Mouse (Mus musculus): ENCODE measurements around the gene Tmem125. TPM values are rescaled to one million over a fixed set of nuclear protein-coding genes. Genes with fewer than 3 reads are reported as not detected.

Tmem125 gene
- polyA plus RNA-seq, 1 experiment from 2014 or later: not detected

DNA sequence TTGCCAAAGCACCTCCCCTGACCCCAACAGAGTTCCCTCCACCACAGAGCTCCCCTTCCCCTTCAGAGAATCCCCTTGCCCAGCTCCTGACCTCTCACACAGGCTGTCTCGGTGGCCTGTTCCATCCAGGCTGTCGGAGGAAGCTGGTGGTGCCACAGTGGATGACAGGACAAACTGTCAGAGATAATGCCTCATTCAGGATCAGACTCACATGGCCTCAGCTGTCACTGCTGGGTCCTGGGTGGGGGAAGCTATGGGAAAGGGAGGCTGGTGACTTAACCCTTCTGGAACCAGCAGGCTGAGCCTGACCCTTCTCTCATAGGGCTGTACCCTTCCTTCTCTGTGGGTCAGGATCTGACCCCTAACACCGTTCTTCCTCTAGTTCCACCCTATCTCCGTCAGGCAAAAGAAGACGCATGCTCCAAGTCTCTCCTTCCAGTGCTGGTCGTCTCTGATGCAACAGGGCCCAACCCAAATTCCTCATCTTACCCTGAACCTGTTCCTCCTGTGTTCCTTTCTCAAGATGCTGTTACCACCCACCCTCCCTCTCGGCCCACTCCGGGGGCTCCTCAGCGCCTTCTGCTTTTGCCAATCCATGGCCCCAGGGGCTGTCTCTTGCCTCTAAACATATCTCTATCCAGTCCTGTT is 1.2 kb downstream of the Tmem125 start:
- H3K36me3 ChIP-seq (ENCODE audit: control insufficient read depth, insufficient read depth): no peaks in the 10 kb centered on the region
- WGBS: 68% methylated on average over 9 of the region's 9 CpGs
- no peaks in the 10 kb centered on the region for H3K27me3 ChIP-seq (replicated peaks; ENCODE audit: control insufficient read depth, insufficient read depth, low read length)
- peaks cover 6% of the 10 kb centered on the region for H3K4me1 ChIP-seq (replicated peaks; ENCODE audit: control insufficient read depth, insufficient read depth, low read length)
- H3K9me3 ChIP-seq (ENCODE audit: control insufficient read depth, low read length): no peaks in the 10 kb centered on the region
- H3K4me3 ChIP-seq (replicated peaks; ENCODE audit: low read length): no peak overlapping the region
- H3K4me2 ChIP-seq (ENCODE audit: low read length): no peak overlapping the region
- no peak overlapping the region for H3K9ac ChIP-seq (replicated peaks; ENCODE audit: low read depth, low read length)
- no peak overlapping the region for H3K27ac ChIP-seq (ENCODE audit: low read length)
- ATAC-seq: no peak

DNA sequence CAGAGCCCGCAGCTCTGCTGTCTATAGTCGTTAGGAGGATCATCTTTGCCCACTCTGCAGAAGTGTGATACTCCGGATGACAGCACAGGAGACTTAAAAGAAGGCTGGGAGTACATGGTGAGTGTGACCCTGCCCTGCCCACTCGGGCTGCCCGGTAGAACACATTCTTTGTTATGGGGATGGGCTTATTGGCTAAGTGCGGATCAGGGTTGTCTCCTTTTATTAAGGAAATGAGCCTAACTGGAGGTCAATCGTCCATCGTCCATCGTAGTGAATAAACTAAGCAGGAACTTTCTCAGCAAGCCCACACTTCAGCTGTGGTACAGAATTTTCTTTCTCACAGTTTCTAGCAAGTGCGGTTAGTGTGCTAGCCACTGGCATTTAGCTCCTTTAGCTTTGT is 3.9 kb downstream of the Tmem125 start:
- Histone ChIP-seq H3K4me1 (replicated peaks; ENCODE audit: control insufficient read depth, insufficient read depth, low read length) (peaks cover 6% of the 10 kb centered on the region), H3K9ac (replicated peaks; ENCODE audit: low read depth, low read length) (no peak overlapping the region), H3K9me3 (ENCODE audit: control insufficient read depth, low read length) (no peaks in the 10 kb centered on the region), H3K27me3 (replicated peaks; ENCODE audit: control insufficient read depth, insufficient read depth, low read length) (no peaks in the 10 kb centered on the region), H3K4me2 (ENCODE audit: low read length) (no peak overlapping the region), H3K4me3 (replicated peaks; ENCODE audit: low read length) (no peak overlapping the region), H3K36me3 (ENCODE audit: control insufficient read depth, insufficient read depth) (no peaks in the 10 kb centered on the region), H3K27ac (ENCODE audit: low read length) (no peak overlapping the region)
- no peak for ATAC-seq
- 11% methylated on average over 10 of the region's 10 CpGs for WGBS

DNA sequence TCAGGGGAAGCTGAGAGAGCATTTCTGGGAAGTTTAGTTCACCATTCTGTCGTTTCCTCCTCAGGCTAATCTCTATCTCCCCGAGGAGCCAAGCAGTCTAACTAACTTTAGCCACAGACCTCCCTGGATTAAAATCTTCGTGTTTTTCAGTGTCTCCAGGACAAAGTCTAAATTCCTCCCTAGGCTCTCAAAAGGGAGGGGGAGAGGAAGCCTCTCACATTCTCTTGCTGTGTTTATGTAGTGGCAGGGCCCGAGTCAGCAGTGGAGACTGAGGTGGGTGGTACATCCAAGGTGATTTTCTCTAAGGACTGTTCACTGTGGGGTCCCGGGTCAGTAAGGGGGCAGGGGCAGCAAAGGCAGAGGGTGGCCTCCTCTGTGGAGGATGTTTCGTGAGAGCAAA is 6.0 kb downstream of the Tmem125 start:
- Histone ChIP-seq H3K9me3 (ENCODE audit: control insufficient read depth, low read length) (no peaks in the 10 kb centered on the region), H3K4me1 (replicated peaks; ENCODE audit: control insufficient read depth, insufficient read depth, low read length) (no peaks in the 10 kb centered on the region), H3K36me3 (ENCODE audit: control insufficient read depth, insufficient read depth) (no peaks in the 10 kb centered on the region), H3K27ac (ENCODE audit: low read length) (no peak overlapping the region), H3K4me2 (ENCODE audit: low read length) (no peak overlapping the region), H3K4me3 (replicated peaks; ENCODE audit: low read length) (no peak overlapping the region), H3K9ac (replicated peaks; ENCODE audit: low read depth, low read length) (no peak overlapping the region), H3K27me3 (replicated peaks; ENCODE audit: control insufficient read depth, insufficient read depth, low read length) (no peaks in the 10 kb centered on the region)
- WGBS: 48% methylated on average over 6 of the region's 6 CpGs
- ATAC-seq: no peak

DNA sequence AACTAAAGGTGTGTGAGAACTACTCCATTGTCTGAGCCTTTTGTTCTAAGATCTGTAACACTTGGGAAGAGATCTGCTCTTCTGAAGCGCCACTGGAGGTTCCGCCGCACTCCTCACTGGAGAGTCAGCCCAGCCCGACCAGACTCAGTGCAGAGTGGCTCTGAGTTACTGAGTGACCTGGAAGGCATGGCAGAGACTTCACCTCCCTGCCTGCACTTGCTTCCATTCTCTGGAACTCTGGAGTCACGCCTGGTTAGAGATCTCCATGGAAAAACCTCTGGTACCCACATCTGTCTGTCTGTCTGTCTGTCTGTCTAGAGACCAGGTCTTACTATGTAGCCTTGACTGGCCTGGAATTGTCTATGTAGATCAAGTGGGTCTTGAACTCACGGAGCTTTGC is 8.2 kb downstream of the Tmem125 start:
- Histone ChIP-seq H3K36me3 (ENCODE audit: control insufficient read depth, insufficient read depth) (no peaks in the 10 kb centered on the region), H3K4me3 (replicated peaks; ENCODE audit: low read length) (no peak overlapping the region), H3K9ac (replicated peaks; ENCODE audit: low read depth, low read length) (no peak overlapping the region), H3K27ac (ENCODE audit: low read length) (no peak overlapping the region), H3K27me3 (replicated peaks; ENCODE audit: control insufficient read depth, insufficient read depth, low read length) (no peaks in the 10 kb centered on the region), H3K4me1 (replicated peaks; ENCODE audit: control insufficient read depth, insufficient read depth, low read length) (no peaks in the 10 kb centered on the region), H3K4me2 (ENCODE audit: low read length) (no peak overlapping the region), H3K9me3 (ENCODE audit: control insufficient read depth, low read length) (no peaks in the 10 kb centered on the region)
- 84% methylated on average over 6 of the region's 6 CpGs for WGBS
- ATAC-seq: no peak

DNA sequence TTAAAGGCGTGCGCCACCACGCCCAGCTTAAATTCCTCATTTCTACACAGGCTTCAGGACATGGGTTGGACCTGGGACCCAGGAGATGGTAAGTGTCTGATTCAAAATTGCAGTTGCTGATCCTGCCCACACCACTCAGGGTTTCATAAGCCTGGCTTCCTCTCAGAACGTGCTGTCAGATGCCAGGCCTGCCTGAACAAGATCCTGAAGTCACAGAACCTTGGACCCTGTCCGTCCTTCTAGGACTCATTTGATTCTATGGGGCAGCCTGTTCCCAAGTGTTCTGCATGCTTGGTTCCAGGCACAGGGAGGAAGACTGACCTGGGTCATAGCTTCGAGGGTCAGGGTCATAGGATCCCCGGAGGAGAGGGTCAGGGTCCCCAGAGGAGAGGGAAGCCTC is 10.2 kb downstream of the Tmem125 start:
- Histone ChIP-seq H3K4me3 (replicated peaks; ENCODE audit: low read length) (no peak overlapping the region), H3K9ac (replicated peaks; ENCODE audit: low read depth, low read length) (no peak overlapping the region)
- 89% methylated on average over 7 of the region's 7 CpGs for WGBS

DNA sequence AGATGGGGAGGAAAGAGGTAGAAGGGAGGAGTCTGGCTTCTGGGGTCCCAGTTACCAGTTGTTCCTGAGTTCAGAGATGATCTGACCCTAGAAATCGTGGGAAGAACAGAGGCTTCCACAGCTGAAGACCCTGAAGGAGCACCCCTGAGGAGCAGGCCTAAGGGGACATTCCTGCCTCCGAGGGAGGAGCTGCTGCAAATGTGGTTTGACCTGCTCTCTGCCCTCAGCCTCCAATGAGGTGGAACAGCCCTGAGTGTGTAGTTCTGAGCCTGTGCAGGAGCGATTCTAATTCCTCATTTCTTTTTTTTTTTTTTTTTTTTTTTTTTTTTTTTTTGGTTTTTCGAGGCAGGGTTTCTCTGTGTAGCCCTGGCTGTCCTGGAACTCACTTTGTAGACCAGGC is 10.7 kb downstream of the Tmem125 start:
- no peak for ATAC-seq
- 71% methylated on average over 3 of the region's 4 CpGs for WGBS

More for the DNA sequence above, 10.2 kb downstream of the Tmem125 start:
- Histone ChIP-seq H3K9me3 (ENCODE audit: control insufficient read depth, low read length) (no peaks in the 10 kb centered on the region), H3K4me2 (ENCODE audit: low read length) (no peak overlapping the region), H3K27me3 (replicated peaks; ENCODE audit: control insufficient read depth, insufficient read depth, low read length) (no peaks in the 10 kb centered on the region), H3K27ac (ENCODE audit: low read length) (no peak overlapping the region), H3K36me3 (ENCODE audit: control insufficient read depth, insufficient read depth) (no peaks in the 10 kb centered on the region), H3K4me1 (replicated peaks; ENCODE audit: control insufficient read depth, insufficient read depth, low read length) (no peaks in the 10 kb centered on the region)
- no peak for ATAC-seq

DNA sequence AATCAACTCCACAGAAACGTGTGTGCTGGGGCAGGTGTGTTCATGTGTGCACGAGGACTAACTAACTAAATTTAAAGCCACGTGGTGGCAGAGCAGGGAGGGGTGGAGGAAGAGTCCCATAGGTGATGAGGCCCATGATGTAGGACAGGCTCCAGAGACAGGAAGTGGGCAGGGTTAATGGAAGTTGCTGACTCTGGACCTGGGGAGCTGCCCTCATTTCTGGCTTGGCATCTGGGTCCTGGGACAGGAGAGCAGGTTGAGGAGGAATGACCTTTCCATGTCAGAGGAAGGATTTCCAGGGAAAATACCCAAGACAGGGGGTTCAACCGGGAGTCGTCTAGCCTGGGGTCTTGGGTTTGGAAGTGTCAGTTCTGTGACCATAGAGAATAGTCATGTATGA is 11.2 kb downstream of the Tmem125 start:
- no peaks in the 10 kb centered on the region for H3K27me3 ChIP-seq (replicated peaks; ENCODE audit: control insufficient read depth, insufficient read depth, low read length)
- 79% methylated on average over 5 of the region's 5 CpGs for WGBS
- no peaks in the 10 kb centered on the region for H3K9me3 ChIP-seq (ENCODE audit: control insufficient read depth, low read length)
- H3K4me3 ChIP-seq (replicated peaks; ENCODE audit: low read length): no peak overlapping the region
- H3K4me2 ChIP-seq (ENCODE audit: low read length): no peak overlapping the region
- H3K9ac ChIP-seq (replicated peaks; ENCODE audit: low read depth, low read length): no peak overlapping the region
- H3K36me3 ChIP-seq (ENCODE audit: control insufficient read depth, insufficient read depth): no peaks in the 10 kb centered on the region
- ATAC-seq: no peak
- no peaks in the 10 kb centered on the region for H3K4me1 ChIP-seq (replicated peaks; ENCODE audit: control insufficient read depth, insufficient read depth, low read length)
- no peak overlapping the region for H3K27ac ChIP-seq (ENCODE audit: low read length)

More for the DNA sequence above, 10.7 kb downstream of the Tmem125 start:
- Histone ChIP-seq H3K4me3 (replicated peaks; ENCODE audit: low read length) (no peak overlapping the region), H3K4me2 (ENCODE audit: low read length) (no peak overlapping the region), H3K9me3 (ENCODE audit: control insufficient read depth, low read length) (no peaks in the 10 kb centered on the region), H3K4me1 (replicated peaks; ENCODE audit: control insufficient read depth, insufficient read depth, low read length) (no peaks in the 10 kb centered on the region), H3K27me3 (replicated peaks; ENCODE audit: control insufficient read depth, insufficient read depth, low read length) (no peaks in the 10 kb centered on the region), H3K36me3 (ENCODE audit: control insufficient read depth, insufficient read depth) (no peaks in the 10 kb centered on the region), H3K27ac (ENCODE audit: low read length) (no peak overlapping the region), H3K9ac (replicated peaks; ENCODE audit: low read depth, low read length) (no peak overlapping the region)

DNA sequence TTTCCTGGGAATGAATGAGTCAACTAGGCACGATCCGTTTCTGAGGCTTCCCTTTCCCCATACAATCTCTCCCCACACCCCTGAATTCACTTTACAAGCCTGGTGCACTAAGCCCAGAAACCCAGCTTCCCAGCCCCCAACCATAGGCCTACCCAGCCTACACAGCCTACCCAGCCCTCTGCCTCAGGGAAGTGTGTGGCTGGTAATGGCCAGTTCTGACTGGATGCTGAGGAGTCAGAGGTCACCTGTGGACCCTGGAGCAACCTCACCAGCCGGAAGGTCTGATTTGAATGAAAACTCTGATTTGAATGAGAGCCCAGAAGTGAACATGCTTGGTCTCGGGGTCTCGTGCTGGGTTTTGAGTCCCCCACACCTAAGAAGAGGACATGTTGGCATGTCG is 16.1 kb downstream of the Tmem125 start:
- no peak overlapping the region for H3K4me3 ChIP-seq (replicated peaks; ENCODE audit: low read length)
- H3K27me3 ChIP-seq (replicated peaks; ENCODE audit: control insufficient read depth, insufficient read depth, low read length): no peaks in the 10 kb centered on the region
- no peaks in the 10 kb centered on the region for H3K9me3 ChIP-seq (ENCODE audit: control insufficient read depth, low read length)
- no peaks in the 10 kb centered on the region for H3K36me3 ChIP-seq (ENCODE audit: control insufficient read depth, insufficient read depth)
- no peak overlapping the region for H3K27ac ChIP-seq (ENCODE audit: low read length)
- ATAC-seq: no peak
- H3K9ac ChIP-seq (replicated peaks; ENCODE audit: low read depth, low read length): no peak overlapping the region
- no peaks in the 10 kb centered on the region for H3K4me1 ChIP-seq (replicated peaks; ENCODE audit: control insufficient read depth, insufficient read depth, low read length)
- WGBS: 78% methylated on average over 6 of the region's 6 CpGs
- no peak overlapping the region for H3K4me2 ChIP-seq (ENCODE audit: low read length)

DNA sequence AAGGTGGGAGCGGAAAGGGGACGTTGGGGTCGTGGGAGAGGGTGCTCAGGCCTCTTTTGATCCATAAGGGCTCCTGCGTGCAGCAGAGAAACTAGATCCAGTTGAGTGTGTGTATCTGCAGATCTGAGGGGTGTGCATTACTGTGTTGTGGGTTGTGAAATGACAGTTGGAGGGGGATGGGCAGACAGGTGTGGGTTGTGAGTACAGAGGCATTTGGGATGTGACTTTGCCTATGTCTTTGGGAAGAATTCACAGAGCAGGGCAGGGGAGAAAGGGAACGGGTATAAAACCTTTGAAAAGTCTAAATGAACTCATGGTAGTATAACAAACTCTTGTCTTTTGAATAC is 16.5 kb downstream of the Tmem125 start:
- WGBS: 45% methylated on average over 5 of the region's 5 CpGs
- Histone ChIP-seq H3K4me1 (replicated peaks; ENCODE audit: control insufficient read depth, insufficient read depth, low read length) (no peaks in the 10 kb centered on the region), H3K9ac (replicated peaks; ENCODE audit: low read depth, low read length) (no peak overlapping the region), H3K36me3 (ENCODE audit: control insufficient read depth, insufficient read depth) (no peaks in the 10 kb centered on the region), H3K4me2 (ENCODE audit: low read length) (no peak overlapping the region), H3K4me3 (replicated peaks; ENCODE audit: low read length) (no peak overlapping the region), H3K27ac (ENCODE audit: low read length) (no peak overlapping the region), H3K27me3 (replicated peaks; ENCODE audit: control insufficient read depth, insufficient read depth, low read length) (no peaks in the 10 kb centered on the region), H3K9me3 (ENCODE audit: control insufficient read depth, low read length) (no peaks in the 10 kb centered on the region)
- no peak for ATAC-seq

All from forebrain, embryonic 16.5 days (tissue).